Mouse (Mus musculus): Measurements from ENCODE around the gene Erp27. TPM values are rescaled to one million over a fixed set of nuclear protein-coding genes. Genes with fewer than 3 reads are reported as not detected.
"Not testable (repeated sequence)": the region's sequence is repeated elsewhere in the genome, so short reads cannot be mapped to it uniquely, and the experiment has no call there.

Gene Erp27
- total and polyA plus RNA-seq, 3 experiments = not detected

GRCm38 (mm10) chr6:136906937-136907293 lies 15.1 kb downstream of the Erp27 start:
- no peak for DNase-seq

- no peak for DNase-seq
Measured at GRCm38 (mm10) chr6:136906283-136906936, 15.6 kb downstream of the Erp27 start.

GRCm38 (mm10) chr6:136903885-136904470 lies 18.0 kb downstream of the Erp27 start:
- DNase-seq = no peak

- DNase-seq = no peak
Measured at GRCm38 (mm10) chr6:136902527-136902926, 19.5 kb downstream of the Erp27 start.

- no peak for DNase-seq
Measured at GRCm38 (mm10) chr6:136901010-136901409, 21.0 kb downstream of the Erp27 start.

GRCm38 (mm10) chr6:136900369-136901009 lies 21.5 kb downstream of the Erp27 start:
- DNase-seq = no peak

GRCm38 (mm10) chr6:136898954-136899353 lies 23.0 kb downstream of the Erp27 start:
- DNase-seq = no peak

GRCm38 (mm10) chr6:136898222-136898621 lies 23.8 kb downstream of the Erp27 start:
- no peak for DNase-seq

- DNase-seq = no peak
Measured at GRCm38 (mm10) chr6:136897789-136898188, 24.2 kb downstream of the Erp27 start.

- no peak for DNase-seq
Measured at GRCm38 (mm10) chr6:136894532-136895339, 27.2 kb downstream of the Erp27 start.

- DNase-seq = no peak
Measured at GRCm38 (mm10) chr6:136892002-136892401, 30.0 kb downstream of the Erp27 start.

GRCm38 (mm10) chr6:136889554-136889953 lies 32.4 kb downstream of the Erp27 start:
- no peak for DNase-seq

- peak; percentile 56 for DNase-seq
Measured at GRCm38 (mm10) chr6:136889067-136889466, 32.9 kb downstream of the Erp27 start.

- DNase-seq = peak; percentile 77
Measured at GRCm38 (mm10) chr6:136887854-136888253, 34.1 kb downstream of the Erp27 start.

- DNase-seq = not testable (repeated sequence)
Measured at GRCm38 (mm10) chr6:136884766-136885165, 37.2 kb downstream of the Erp27 start.

GRCm38 (mm10) chr6:136883961-136884360 lies 38.0 kb downstream of the Erp27 start:
- no peak for DNase-seq

GRCm38 (mm10) chr6:136883431-136883915 lies 38.5 kb downstream of the Erp27 start:
- no peak for DNase-seq

- DNase-seq = no peak
Measured at GRCm38 (mm10) chr6:136881678-136882077, 40.3 kb downstream of the Erp27 start.

- no peak for DNase-seq
Measured at GRCm38 (mm10) chr6:136875670-136876069, 46.3 kb downstream of the Erp27 start, which contains the start of gene Mgp. Gene Mgp (minus strand): TSS chr6:136875823.

GRCm38 (mm10) chr6:136874599-136874998 lies 47.4 kb downstream of the Erp27 start:
- DNase-seq = no peak

GRCm38 (mm10) chr6:136868921-136869320 lies 53.1 kb downstream of the Erp27 start:
- DNase-seq = no peak

GRCm38 (mm10) chr6:136866150-136866549 lies 55.8 kb downstream of the Erp27 start:
- DNase-seq = no peak

Measured in adrenal gland, adult 2 months (tissue).